Mouse (Mus musculus) myocyte (in vitro differentiated cells): ENCODE results near the gene Pla2g6.

Source experiments
- CEBPB ChIP-seq: IDR thresholded peaks from 2 replicates; pipeline ENCODE4 v1.6.1; 2011; ENCODE audit warnings: mild to moderate bottlenecking, moderate library complexity; ENCODE audit not compliant: poor library complexity, insufficient read depth, severe bottlenecking
- E2F4 ChIP-seq: IDR thresholded peaks from one replicate; pipeline ENCODE4 v1.6.1; 2011; ENCODE audit warnings: mild to moderate bottlenecking, control low read depth, moderate library complexity; ENCODE audit not compliant: insufficient read depth
- MAX ChIP-seq: IDR thresholded peaks from one replicate; pipeline ENCODE4 v1.6.1; 2011; ENCODE audit warnings: low read depth, mild to moderate bottlenecking, control low read depth
- MYOG ChIP-seq, 3 experiments: IDR thresholded peaks; one replicate each; pipeline ENCODE4 v1.6.1; 2011; ENCODE audit warnings: control low read depth in 2 of 3, low read depth in 2 of 3, mild to moderate bottlenecking in 2 of 3; ENCODE audit not compliant: insufficient read length in 2 of 3, control insufficient read depth in 1 of 3, insufficient read depth in 1 of 3
- POLR2A ChIP-seq: IDR thresholded peaks from one replicate; pipeline ENCODE4 v1.6.1; 2011; ENCODE audit warnings: low read depth, mild to moderate bottlenecking, control low read depth, moderate library complexity; ENCODE audit not compliant: insufficient read length
- POLR2AphosphoS2 ChIP-seq: IDR thresholded peaks from one replicate; pipeline ENCODE4 v1.6.1; 2011; ENCODE audit warnings: low read depth, control low read depth; ENCODE audit not compliant: insufficient read length
- REST ChIP-seq: IDR thresholded peaks from one replicate; pipeline ENCODE4 v1.6.1; 2011; ENCODE audit warnings: mild to moderate bottlenecking, control low read depth, moderate library complexity; ENCODE audit not compliant: insufficient read depth, insufficient read length
- TCF3 ChIP-seq: IDR thresholded peaks from one replicate; pipeline ENCODE4 v1.6.1; 2011; ENCODE audit warnings: low read depth, control low read depth; ENCODE audit not compliant: insufficient read length
- USF1 ChIP-seq: IDR thresholded peaks from one replicate; pipeline ENCODE4 v1.6.1; 2011; ENCODE audit warnings: low read depth, mild to moderate bottlenecking, control low read depth, moderate library complexity

DNA sequence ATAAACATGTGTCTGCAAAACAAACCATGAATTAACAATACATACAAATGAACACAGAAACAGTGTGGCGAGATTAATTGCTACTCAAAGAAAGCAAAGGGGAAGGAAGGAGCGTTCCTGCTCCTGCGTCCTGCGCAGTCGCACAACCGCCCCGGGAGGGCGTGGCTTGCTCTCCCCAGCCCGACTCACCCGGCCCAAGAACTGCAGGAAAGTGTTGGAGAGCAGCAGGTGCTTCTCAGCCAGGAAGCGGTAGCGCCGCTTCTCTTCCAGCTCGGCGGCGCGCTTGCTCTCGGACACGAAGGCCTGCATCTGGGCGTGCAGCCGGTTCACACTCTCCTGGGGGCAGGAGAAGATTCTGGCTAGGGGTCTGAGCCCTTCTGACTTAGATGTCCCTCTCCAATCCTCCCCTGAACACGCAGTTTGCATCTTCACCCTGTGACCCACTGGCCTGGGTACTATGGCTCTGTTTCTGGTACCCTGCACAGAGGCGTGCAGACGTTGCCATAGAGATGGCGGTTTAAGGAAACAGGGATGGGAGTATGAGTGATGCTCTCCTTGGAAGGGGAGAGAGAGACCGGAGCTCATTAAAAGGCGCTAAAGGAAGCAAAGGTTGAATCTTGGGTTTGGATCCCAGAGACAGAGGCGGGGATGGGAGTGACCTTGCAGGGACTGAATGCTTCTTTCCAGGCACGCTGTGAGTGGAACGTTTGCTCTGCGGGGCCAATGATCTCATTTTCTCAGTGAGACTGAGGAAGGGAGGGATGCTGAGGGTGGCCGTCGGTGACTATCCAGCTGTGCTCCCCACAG lies 57.7 kb downstream of the Pla2g6 start:
- TF ChIP-seq CEBPB = no peak
- no peak for TF ChIP-seq POLR2A
- no peak for TF ChIP-seq MYOG (IDR thresholded peaks at IDR 0.05; ENCODE audit: control insufficient read depth in 1 of 3, insufficient read depth in 1 of 3, insufficient read length in 2 of 3, low read depth in 2 of 3)
- no peak for TF ChIP-seq MAX
- TF ChIP-seq TCF3 = no peak
- no peak for TF ChIP-seq POLR2AphosphoS2
- TF ChIP-seq E2F4 = no peak
- no peak for TF ChIP-seq REST
- TF ChIP-seq USF1 = no peak
